Mouse (Mus musculus): Measurements from ENCODE around the gene Zfp362.

DNA sequence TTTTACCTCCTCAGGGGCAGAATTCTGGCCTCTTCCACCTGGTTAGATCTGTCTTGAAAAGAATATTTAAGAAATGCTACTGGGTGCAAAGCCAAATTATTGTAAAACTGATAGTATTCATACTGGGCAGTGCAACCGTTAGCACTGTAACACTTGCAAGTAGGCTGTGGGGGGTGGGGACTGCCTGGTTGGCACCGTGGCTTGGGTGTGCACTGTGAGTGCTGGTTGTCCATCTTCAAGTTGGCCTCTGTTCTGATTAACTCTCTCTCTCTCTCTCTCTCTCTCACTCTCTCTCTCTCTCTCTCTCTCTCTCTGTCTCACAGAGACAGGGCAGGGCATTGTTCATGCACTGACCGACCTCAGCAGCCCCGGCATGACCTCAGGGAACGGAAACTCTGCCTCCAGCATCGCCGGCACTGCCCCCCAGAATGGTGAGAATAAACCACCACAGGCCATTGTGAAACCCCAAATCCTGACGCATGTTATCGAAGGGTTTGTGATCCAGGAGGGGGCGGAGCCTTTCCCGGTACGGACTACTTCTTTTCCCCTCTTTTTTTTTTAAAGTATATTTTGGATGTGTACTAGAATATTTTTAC is 62.7 kb downstream of the Zfp362 start:
- no peak for TF ChIP-seq CTCF (IDR thresholded peaks at IDR 0.05)
- no peak for TF ChIP-seq EP300 (IDR thresholded peaks at IDR 0.05)
